Mouse (Mus musculus): ENCODE data around the gene Dnajc17.

DNA sequence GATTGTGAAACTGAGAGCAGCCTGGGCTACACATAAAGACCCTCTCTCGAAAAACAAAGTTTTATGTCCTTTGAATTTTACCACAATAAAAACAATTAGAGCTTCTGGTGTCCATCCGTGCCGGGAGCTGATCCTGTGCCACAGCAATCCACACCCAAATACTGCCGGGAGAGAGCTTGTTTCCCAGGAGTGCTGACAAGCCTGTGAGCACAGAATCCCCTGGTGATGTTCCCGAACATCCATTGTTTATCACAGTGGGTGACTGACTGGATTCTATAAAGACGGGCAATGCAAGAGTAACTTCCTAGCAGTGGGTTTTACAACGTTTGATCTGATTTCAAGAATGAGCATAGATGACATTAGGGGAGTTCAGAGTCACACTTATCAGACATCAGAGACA is 46.4 kb upstream of the Dnajc17 start:
- no peak for TF ChIP-seq EP300 (IDR thresholded peaks at IDR 0.05; ENCODE audit: low read depth)
- TF ChIP-seq CTCF (IDR thresholded peaks at IDR 0.05; ENCODE audit: low read depth) = no peak

Measured in liver, postnatal 0 days (tissue).